Mouse (Mus musculus) C2C12 (cell line): ENCODE results near the gene Dnah17. TPM values are rescaled to one million over a fixed set of nuclear protein-coding genes. Genes with fewer than 3 reads are reported as not detected.
A peak's percentile ranks its signal among the peaks of the same experiment; 100 is the strongest.

Experiments
- H3K27me3 ChIP-seq: one replicate; pipeline ENCODE4 v1.6.1; 2011; ENCODE audit not compliant: control insufficient read depth, insufficient read depth, insufficient read length
- H3K36me3 ChIP-seq: one replicate; pipeline ENCODE4 v1.6.1; 2011; ENCODE audit not compliant: control insufficient read depth, insufficient read depth
- H3K4me3 ChIP-seq: one replicate; pipeline ENCODE4 v1.5.1; 2011; ENCODE audit warnings: mild to moderate bottlenecking, control low read depth; ENCODE audit not compliant: poor library complexity, insufficient read depth, severe bottlenecking
- H3K79me2 ChIP-seq: one replicate; pipeline ENCODE4 v1.6.1; 2011; ENCODE audit not compliant: control insufficient read depth, insufficient read depth
- H3K79me3 ChIP-seq: one replicate; pipeline ENCODE4 v1.6.1; 2011; ENCODE audit warnings: low read depth, control low read depth
- H3ac ChIP-seq: one replicate; pipeline ENCODE3; 2011; ENCODE audit warnings: low read depth; ENCODE audit not compliant: control insufficient read depth, insufficient read length
- CEBPB ChIP-seq: IDR thresholded peaks from one replicate; pipeline ENCODE4 v1.6.1; 2011; ENCODE audit warnings: low read depth, mild to moderate bottlenecking, control low read depth, moderate library complexity
- CTCF ChIP-seq: IDR thresholded peaks from one replicate; pipeline ENCODE4 v1.5.1; 2011; ENCODE audit not compliant: control insufficient read depth, insufficient read depth, insufficient read length
- FOSL1 ChIP-seq: IDR thresholded peaks from one replicate; pipeline ENCODE4 v1.8.0; 2011; ENCODE audit warnings: mild to moderate bottlenecking, low read length; ENCODE audit not compliant: poor library complexity, insufficient read depth, severe bottlenecking
- MAX ChIP-seq: IDR thresholded peaks from one replicate; pipeline ENCODE4 v1.6.1; 2011; ENCODE audit warnings: mild to moderate bottlenecking, control low read depth
- MYOD1 ChIP-seq: IDR thresholded peaks from one replicate; pipeline ENCODE4 v1.6.1; 2011; ENCODE audit warnings: low read depth; ENCODE audit not compliant: control insufficient read depth, insufficient read length
- MYOG ChIP-seq: IDR thresholded peaks from one replicate; pipeline ENCODE4 v1.6.1; 2011; ENCODE audit not compliant: control insufficient read depth, insufficient read length; ENCODE audit errors: extremely low read depth
- USF1 ChIP-seq: IDR thresholded peaks from one replicate; pipeline ENCODE4 v1.6.1; 2011; ENCODE audit warnings: low read depth, mild to moderate bottlenecking, control low read depth, moderate library complexity
- polyA plus RNA-seq: library from polyadenylated mRNA; unstranded; fragments of >200 nt; fragmentation: generic; extraction: Trizol; gene quantifications from one replicate; pipeline ENCODE4 v1.2.1, GENCODE M21; 2012; ENCODE audit warnings: missing spikeins

The Dnah17 gene
- polyA plus RNA-seq, 1 experiment, result 0.13 TPM

- no peaks in the 10 kb centered on the region for H3K27me3 ChIP-seq
- H3K79me2 ChIP-seq, result peaks cover 94% of the 10 kb centered on the region
- TF ChIP-seq FOSL1 (no peak), MAX (no peak), USF1 (no peak), MYOG (no peak), CEBPB (no peak), CTCF (no peak), MYOD1 (no peak)
- H3K79me3 ChIP-seq, result peaks cover 65% of the 10 kb centered on the region
- peaks cover 52% of the 10 kb centered on the region for H3K36me3 ChIP-seq
- H3K4me3 ChIP-seq, result no peak overlapping the region
- H3ac ChIP-seq, result no peak overlapping the region
These were observed 115.9 kb downstream of the Dnah17 start for GRCm38 (mm10) chr11:118014391-118014995.

GRCm38 (mm10) chr11:118013339-118013738 lies 117.1 kb downstream of the Dnah17 start:
- no peaks in the 10 kb centered on the region for H3K27me3 ChIP-seq
- H3K79me2 ChIP-seq, result peaks cover 94% of the 10 kb centered on the region
- H3K4me3 ChIP-seq, result no peak overlapping the region
- no peak overlapping the region for H3ac ChIP-seq
- peaks cover 41% of the 10 kb centered on the region for H3K36me3 ChIP-seq
- peaks cover 65% of the 10 kb centered on the region for H3K79me3 ChIP-seq
- TF ChIP-seq MAX (no peak), FOSL1 (no peak), CTCF (no peak), USF1 (no peak), MYOG (no peak), CEBPB (no peak), MYOD1 (no peak)

- Histone ChIP-seq H3K27me3 (no peaks in the 10 kb centered on the region), H3K4me3 (no peak overlapping the region), H3K36me3 (peaks cover 33% of the 10 kb centered on the region), H3K79me3 (peaks cover 67% of the 10 kb centered on the region), H3K79me2 (peaks cover 94% of the 10 kb centered on the region), H3ac (no peak overlapping the region)
- peak; percentile 79 for TF ChIP-seq CEBPB
- peak; percentile 86 for TF ChIP-seq FOSL1
- TF ChIP-seq MYOD1, result peak; percentile 46
- TF ChIP-seq MAX, result peak; percentile 80
- TF ChIP-seq USF1, result no peak
These were observed 117.8 kb downstream of the Dnah17 start for GRCm38 (mm10) chr11:118012595-118012994.

- no peaks in the 10 kb centered on the region for H3K27me3 ChIP-seq
- H3K79me3 ChIP-seq, result peaks cover 82% of the 10 kb centered on the region
- no peak overlapping the region for H3ac ChIP-seq
- peaks cover 39% of the 10 kb centered on the region for H3K36me3 ChIP-seq
- TF ChIP-seq MYOG (no peak), MYOD1 (no peak), CEBPB (no peak), FOSL1 (no peak), USF1 (no peak), MAX (no peak), CTCF (no peak)
- H3K4me3 ChIP-seq, result no peak overlapping the region
- peaks cover 97% of the 10 kb centered on the region for H3K79me2 ChIP-seq
These were observed 120.4 kb downstream of the Dnah17 start for GRCm38 (mm10) chr11:118009865-118010571.

- Histone ChIP-seq H3K4me3 (no peak overlapping the region), H3K27me3 (no peaks in the 10 kb centered on the region), H3ac (no peak overlapping the region), H3K79me3 (peaks cover 76% of the 10 kb centered on the region), H3K36me3 (peaks cover 40% of the 10 kb centered on the region), H3K79me2 (peaks cover 96% of the 10 kb centered on the region)
- no peak for TF ChIP-seq USF1
- TF ChIP-seq FOSL1, result no peak
- no peak for TF ChIP-seq CEBPB
- TF ChIP-seq MYOG, result no peak
- no peak for TF ChIP-seq MYOD1
- no peak for TF ChIP-seq CTCF
- no peak for TF ChIP-seq MAX
These were observed 121.6 kb downstream of the Dnah17 start for GRCm38 (mm10) chr11:118008843-118009242.
